Mouse (Mus musculus): Measurements from ENCODE around the gene Fam71b.

Gene Fam71b

DNA sequence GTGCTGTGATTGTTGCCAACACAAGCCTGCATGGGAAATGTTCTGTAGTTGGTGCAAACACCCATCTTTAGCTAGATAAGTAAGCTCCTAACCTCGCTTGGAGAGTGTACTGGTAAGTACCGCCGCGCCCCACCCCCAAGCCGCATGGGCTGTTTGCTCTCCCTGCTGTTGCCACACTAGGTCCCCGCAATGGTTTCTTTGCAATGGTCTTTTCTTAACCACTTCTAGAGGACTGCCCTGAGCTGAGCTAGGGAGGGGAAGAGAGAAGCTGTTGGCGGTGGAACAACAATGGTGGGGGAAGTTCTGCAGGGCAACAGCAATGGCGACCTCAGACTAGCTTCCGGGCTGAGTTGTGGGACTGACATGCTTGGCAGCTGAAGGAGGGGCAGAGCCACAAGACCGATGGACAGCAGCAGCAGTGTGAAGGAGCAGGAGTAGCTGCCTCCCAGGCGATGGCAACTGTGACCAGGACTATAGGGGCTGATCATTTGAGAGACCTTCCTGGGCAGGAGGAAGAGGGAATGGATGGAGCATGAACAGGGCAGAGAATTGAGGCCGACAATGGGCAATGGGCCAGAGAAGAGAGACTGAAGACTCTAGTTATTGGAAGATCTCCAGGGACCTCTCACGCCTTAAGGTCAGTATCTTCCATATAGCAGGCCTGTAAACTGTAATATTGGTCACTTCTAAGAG lies at the start of gene Fam71b:
Fam71b (plus strand) TSS at position 393 of the 693 bp plus-strand sequence.
- peak; percentile 60 for DNase-seq (ENCODE audit: low read depth, low spot score)

DNA sequence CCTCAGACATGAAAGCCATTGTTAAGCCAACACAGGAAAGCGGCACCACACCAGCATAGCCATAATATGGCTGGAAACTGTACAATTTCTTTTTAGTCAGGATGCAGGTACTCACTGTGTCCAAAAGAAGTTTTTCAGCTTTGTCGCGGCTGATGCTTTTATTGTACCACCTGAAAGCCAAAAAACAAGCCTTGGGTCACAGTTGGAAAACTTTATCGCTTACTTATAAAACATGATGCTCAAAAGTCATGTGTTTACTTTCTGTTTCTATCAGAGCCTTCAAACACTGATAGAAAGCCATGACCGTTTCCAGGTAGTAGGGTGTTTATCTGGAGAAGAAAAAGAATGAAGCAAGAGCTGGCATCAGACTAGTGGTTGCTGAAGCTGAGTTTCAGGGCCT lies 48.6 kb upstream of the Fam71b start:
- peak; percentile 62 for DNase-seq (ENCODE audit: low read depth, low spot score)

DNA sequence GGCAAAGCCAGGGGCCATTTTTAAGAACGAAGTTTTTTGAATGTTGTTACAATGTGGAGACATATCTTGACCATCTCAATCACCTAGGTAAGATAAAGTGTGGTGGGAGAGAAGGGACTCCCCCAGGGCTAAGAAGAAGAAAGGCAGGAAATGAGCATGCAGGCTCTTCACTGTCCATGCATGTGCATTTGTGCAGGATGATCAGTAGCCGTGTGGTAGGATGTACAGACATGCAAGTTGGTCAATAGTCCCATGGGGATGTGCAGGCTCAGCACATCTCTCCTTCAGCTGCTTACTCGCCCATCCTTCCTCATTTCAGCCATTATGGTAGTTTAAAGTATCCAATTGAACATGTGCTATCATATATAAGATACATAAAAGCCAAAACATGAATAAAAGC lies 47.9 kb upstream of the Fam71b start:
- peak; percentile 59 for DNase-seq (ENCODE audit: low read depth, low spot score)

DNA sequence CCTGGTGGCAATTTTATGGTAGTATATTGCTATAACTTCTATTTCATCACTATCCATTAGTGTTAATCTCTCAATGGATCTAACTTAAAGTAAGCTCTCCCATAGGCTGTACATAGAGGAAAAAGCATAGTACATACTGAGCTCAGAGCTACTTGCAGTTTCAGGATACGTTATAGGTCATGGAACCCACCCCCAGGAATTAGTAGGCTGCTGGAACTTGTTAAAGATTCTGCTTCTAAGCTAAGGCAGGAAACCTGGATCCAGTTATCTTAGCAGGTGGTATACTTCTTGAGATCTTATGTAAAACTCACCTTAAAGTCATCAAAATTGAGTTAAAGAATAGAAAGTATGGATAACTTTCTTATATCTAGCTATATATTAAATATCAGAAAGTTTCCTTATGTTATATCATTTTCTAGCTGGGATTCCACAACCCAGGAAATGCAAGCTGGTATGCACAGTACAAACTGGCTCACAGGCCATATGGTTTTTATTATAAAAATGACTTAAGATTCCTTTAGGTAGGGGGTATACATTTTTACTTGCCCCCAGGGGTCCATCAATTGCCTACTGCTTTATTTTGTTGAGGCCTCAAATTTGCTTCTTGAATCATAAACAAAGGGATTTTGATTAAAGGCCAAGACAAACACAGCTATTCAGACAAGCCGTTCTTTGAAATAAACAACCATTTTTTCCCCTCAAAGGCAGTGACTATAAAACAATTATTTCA lies 46.5 kb upstream of the Fam71b start:
- DNase-seq (ENCODE audit: low read depth, low spot score): no peak

DNA sequence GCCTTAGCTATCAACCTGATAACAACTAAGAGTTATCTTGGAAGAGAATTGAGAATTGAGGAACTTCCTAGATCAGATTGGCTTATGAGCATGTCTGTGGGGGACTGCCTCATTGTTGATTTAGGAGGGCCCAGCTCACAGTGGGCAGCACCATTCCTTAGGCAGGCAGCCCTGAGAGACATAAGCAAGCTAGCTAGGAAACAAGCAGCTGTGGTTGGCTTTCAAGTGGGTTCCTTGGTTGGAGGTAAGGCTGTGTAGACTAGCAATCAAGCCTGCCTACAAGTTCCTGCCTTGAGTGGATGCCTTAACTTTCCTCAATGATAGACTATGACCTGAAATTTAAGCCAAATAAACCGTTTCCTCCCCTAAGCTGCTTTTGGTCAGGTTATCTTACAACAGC lies 38.0 kb upstream of the Fam71b start:
- peak; percentile 43 for DNase-seq (ENCODE audit: low read depth, low spot score)

DNA sequence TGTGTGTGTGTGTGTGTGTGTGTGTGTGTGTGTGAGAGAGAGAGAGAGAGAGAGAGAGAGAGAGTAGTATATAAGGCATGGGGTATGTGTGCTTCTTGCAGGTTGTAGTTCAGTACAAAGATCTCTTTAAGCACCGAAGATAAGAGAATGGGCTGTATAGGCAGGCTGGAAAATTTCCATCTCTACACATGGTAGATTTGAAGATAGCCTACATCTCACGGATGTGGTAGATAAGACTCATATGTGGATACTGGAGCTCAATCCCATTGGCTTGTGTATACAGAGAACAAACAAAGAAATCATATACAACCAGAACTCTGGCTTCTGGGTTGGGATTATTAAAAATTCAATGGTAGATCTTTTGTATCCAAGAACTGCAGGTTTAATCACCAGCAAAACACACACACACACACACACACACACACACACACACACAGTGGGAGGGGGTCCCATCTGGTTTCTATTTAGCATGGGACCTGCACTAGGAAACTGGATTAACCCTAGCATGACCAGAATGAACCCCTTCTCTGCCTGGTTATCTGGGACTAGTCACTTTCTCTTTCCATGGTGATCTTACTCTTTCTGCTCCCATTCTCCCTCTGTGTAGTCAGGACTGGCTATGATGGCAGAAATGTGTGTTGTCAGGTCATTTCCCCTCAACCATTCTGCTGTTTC lies 35.2 kb upstream of the Fam71b start:
- peak; percentile 55 for DNase-seq (ENCODE audit: low read depth, low spot score)

DNA sequence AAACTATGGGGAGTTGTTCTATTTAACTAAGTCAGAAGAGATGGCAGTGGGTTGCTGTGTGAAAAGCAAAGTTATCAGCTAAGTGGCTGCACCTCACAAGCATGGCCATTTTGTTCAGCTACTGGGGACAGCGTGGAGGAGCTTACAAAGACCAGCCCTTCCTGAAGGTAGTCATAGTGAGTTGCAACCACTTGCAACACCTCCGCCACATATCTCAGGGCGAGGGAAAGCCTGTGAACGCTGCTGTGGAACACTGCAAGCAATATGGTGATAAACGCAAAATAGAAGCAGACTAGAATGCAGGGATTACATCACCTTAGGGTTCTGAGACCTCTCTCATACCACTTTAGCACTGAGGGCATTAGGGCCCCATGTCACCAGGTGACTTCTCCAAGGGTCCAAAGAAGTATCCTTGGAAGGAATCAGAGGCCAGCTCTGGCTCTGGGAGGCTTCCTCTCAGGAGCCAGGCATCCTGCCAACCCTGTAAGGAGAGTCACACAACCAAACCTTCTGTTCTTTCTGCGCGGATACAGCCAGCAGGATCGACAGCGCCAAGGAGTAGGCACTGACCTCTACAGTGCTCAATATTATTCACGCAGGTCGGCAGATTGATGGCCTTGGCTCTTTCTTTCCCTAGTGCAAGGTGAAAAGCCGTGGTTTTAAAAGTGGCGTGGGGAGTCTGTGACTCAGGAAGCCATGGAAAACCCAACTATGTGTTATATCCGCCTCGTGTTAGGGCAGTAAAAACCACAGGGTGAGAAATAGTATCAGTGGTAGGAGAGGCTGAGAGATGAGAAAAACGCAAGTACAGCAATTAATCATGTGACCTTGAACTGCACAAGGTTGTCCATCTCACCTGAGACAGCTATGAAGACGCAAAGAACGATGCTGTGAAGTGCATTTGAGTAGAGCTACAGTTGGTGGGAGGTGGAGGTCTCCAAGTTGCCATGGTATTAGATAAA lies 34.0 kb upstream of the Fam71b start:
- DNase-seq (ENCODE audit: low read depth, low spot score): peak; percentile 67

DNA sequence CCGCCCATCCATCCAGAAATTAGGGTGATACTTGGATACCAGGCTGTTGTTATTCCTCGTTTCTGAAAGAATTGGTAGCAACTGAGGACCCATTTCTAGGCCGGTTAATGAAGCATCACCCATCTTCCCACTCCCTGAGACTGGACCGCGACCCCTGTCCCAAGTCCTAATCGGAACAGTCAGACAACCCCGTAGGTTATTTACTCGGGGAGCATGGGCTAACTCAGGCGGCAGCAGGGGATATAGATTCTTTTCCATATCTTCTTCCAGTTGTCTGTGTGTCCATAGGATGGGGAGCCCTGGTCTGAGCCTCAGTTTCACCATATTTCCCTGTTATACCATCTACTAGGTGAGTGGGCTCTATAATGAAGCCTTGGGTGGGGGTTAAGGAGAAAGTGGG lies 32.5 kb upstream of the Fam71b start:
- no peak for DNase-seq (ENCODE audit: low read depth, low spot score)

DNA sequence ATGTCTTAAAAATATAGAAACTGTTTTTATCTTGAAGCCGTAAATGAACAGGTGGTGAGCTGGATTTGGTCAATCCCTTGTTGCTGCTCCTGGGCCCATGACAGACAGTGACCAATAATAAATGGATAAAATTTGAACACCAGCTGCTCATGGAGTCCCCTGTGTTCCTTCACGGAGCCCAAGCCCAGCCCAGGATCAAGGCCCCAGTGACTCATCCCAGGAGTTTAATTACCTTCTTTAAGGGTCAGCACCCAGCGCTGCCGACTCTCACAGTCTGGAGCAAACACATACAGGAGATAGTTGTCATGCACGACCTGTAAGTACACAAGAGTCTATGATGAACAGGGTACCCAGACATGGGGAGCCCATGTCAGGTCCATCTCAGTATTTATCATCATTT lies 30.6 kb upstream of the Fam71b start:
- DNase-seq (ENCODE audit: low read depth, low spot score): no peak

DNA sequence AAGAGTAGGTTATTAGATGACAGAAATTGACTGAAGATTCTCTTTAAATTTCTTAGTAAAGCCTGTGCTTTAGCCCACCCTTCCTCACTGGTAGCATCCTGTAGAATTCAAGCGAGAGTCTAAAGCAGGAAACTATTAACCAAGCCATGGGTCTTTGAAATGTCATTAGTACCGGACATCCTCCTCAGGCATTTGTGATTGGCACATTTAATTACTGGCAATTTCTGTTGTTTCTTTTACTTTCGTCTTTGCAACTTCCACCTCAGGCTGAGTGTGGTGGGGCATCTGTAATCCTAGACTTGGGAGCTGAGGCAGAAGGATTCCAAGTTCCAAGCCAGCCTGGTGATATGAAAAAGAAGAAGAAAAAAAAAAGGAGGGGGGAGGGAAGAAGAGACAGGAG lies 30.0 kb upstream of the Fam71b start:
- DNase-seq (ENCODE audit: low read depth, low spot score): no peak

DNA sequence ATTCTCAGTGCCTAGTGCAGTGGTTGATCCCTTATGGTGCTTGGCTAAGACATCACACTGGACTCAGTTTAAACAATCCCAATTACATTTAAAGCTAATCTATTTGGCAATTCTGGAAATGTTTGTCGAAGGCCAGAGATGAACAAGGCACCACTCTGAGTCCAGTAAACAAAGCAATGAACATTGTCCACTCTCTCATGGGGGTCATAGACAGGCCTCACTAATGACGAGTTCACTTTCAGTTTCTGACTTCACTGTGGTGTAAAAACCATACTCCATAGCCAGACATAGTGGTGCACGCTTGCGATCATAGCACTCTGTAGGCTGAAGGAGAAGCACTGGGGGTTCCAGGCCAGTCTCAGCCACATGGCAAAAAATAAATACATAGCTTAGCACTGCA lies 25.9 kb upstream of the Fam71b start:
- no peak for DNase-seq (ENCODE audit: low read depth, low spot score)

DNA sequence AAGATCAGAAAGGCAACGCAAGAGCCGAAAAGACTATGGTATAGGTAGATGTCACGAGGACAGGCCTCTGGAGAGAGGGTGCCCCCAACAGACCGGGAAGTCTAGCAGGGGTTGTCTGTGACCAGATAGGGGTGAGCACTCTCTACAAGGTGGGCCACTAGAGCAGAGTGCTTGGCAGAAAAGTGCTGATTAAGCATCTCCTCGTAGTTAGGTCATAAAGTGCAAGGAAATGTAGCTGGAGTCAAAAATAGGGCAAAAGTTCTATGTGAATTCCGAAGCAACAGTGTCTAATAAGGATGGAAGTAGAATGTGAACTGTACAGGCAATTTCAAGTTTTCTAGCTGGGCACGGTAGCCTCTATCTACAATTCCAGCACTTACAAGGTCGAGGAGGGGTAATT lies 25.1 kb upstream of the Fam71b start:
- DNase-seq (ENCODE audit: low read depth, low spot score): no peak

DNA sequence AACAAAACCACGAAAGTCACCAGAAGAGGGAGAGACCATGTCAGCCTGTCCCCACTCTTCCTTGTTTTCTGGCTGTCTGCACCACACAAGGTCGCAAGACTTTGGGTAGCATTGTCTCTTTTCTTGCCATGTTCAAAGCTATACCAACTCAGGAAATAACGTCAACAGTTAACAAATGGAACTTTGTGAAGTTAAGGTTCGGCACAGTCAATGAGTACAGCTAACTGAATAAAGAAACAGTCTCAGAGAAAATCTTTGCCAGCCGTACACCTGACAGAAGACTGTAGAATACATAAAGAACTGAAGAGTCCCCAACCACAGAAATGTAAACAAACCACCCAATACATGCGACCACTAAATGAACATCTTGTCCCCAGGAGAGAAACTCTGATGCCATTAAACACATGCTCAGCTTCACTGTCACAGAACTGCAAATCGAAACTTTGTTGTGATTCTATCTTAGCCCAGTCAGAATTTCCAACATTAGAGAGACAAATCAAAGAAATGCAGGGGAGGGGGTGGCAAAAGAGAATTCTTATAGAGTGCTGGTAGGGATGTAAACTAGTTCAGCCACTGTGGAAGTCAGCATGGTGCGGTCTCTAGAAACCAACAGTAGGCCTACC lies 23.9 kb upstream of the Fam71b start:
- DNase-seq (ENCODE audit: low read depth, low spot score): peak; percentile 85

DNA sequence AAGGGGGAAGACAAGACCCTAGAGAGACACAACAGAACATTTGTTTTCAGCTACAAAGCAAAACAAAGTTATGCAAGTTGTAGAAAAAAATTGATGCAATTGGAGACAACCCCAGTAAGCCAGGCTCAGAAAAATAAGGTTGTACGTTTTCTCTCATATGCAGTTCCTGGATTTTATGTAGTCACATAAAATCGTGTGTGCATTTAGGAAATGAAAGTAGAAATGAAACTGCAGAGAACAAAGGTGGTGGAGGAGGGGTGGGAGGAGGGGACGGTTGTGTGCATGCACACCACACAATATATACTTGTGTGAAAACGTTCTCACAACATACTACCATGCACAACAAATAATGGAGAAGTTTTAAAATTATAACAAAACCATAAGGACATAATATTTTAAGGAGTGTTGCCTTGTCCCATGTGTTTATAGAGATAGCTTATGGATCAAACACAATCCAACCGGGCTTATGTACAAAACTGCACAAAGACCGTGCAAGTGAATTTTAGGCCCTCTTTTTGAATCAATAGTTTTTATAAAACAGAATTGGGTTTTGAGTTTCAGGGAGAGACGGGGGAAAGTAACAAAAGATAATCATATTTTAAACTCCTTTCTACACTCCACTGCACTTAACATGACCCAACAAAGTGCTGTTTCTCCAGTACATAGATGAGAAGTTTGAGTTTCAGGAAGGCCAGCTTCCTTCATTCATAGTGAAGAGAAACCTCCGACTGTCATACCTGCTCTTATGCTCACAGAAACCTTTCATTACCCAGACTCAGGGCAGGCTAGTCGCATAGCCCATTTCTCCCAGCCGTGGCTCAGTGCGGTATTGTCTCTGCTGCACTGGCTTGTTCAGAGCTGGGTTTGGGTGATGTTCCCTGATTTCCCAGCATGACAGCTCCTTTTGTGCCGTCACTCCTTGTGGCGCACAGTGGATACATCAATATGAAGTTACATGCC lies 23.0 kb upstream of the Fam71b start:
- peak; percentile 86 for DNase-seq (ENCODE audit: low read depth, low spot score)

DNA sequence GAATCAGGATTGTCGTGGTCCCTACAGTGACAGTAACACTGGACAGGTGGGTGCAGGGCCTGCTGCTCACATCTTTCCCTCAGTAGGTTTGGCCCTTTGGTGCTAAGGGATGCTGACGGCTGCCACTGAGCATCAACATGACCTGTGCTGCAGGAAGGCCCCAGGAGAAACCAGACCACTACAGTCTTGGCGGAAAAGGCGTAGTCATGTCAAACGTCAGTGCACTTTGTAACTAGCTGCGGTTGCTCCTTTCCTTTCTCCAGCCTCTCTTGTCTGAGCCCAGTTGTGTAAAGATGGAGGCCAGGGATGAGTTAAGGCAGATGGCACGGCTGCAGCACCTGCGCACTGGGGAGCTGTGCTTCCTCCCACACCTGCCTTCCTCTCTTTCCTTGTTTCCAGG lies 21.3 kb upstream of the Fam71b start:
- peak; percentile 77 for DNase-seq (ENCODE audit: low read depth, low spot score)

DNA sequence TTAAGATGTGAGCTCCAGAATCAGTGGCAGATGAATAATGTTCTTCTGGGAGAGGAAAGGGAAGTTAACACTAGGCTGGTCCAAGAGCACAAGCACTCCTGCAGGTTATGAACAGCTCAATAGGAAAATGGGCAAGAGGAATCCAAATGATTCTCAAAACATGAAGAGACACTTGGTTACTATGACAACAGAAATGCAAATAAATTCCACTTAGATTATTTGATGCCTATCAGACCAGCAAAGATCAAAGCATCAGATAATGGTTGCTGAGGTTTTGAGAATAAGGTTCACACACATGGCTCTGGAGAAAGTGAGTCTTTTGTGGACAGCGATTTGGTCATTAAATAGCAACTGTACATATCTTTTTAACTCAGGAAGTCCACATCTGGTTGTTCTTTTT lies 19.0 kb upstream of the Fam71b start:
- DNase-seq (ENCODE audit: low read depth, low spot score): peak; percentile 81

DNA sequence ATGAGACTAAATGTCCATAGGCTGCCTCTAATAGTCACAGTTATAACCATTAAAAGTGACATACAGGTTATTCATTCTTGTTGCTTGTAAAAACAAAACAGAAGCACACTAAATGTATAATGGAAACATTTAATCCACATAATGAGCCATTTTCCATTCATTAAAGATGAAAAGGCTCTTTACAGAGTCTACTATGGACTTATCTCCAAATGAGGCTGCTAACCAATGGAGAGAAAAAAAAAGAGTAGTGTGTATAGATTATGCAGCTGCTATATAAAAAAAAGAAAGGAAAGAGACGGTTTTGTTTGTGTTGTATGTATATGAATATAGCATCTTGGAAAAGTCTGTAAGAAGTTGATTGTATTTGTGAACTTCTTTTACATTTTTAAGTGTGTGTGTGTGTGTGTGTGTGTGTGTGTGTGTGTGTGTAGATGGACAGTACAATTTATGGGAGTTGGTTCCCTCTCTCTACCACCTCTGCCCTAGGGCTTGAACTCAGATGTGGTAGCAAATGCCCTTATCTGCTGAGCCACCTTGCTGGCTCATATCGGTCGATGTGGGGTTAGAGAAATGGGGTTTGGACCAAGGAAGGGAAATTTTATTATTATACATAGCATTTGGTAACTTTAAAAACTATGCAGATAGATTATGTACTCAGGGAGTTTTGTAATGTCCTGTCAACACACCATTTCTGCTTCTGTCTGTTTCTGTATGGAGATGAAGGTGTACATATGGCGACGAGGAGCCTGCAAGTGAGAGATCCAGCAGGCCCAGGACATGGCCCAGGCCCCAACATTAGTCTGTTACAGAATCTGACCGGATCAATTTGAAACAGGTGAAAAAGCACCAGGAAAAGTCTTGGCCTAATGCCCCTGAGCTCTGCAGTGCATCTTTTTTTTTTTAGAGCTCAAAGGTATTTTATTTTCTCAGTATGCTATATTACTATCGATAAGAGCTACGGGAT lies 18.3 kb upstream of the Fam71b start:
- peak; percentile 52 for DNase-seq (ENCODE audit: low read depth, low spot score)

DNA sequence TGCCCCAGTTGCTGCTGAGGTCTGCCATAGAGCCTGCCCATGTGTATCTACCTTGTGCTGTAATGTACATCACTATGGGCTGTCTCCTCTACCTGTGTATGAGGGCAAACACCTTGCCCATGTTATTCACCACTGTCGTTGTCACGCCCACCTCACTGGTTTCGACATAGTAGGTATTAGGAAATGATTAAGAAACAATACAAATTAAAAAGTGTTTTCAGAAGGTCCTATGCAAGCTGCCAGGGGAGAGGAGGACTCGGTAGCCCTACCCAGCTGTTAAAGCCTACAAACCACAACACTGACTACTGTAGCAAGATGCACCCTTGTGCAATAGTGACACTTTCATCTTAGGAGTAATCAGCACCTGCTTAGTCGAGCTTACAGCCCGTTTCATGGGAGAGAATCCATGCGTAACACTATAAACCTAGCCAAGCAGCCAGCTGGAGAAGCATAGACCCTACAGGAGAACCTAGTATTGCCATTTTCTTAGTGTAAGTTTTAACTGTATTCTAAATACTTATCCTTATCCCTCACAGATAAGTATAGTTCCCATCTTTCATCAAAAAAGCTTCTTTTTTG lies 16.2 kb upstream of the Fam71b start:
- DNase-seq (ENCODE audit: low read depth, low spot score): peak; percentile 58
